Mouse (Mus musculus) liver, embryonic 13.5 days (tissue): ENCODE results near the gene 1700025G04Rik. TPM values are rescaled to one million over a fixed set of nuclear protein-coding genes. Genes with fewer than 3 reads are reported as not detected.
"Not testable (repeated sequence)": the region's sequence is repeated elsewhere in the genome, so short reads cannot be mapped to it uniquely, and the experiment has no call there.

Experiments used
- ATAC-seq: fragments of 200-750 bp; cut with Nextera tagmentation; 2 replicates; pipeline ENCODE4 v1.8.0; 2017; ENCODE audit warnings: low read depth, mild to moderate bottlenecking, moderate number of reproducible peaks, moderate library complexity
- DNase-seq: peaks from one replicate; pipeline ENCODE4 v3.0.0; 2022
- H3K27ac ChIP-seq: fragments of 300-500 bp; sonication (generic); 2 replicates; pipeline ENCODE4 v1.5.1; 2015; ENCODE audit warnings: moderate library complexity, mild to moderate bottlenecking, inconsistent platforms
- H3K27me3 ChIP-seq: fragments of 300-500 bp; sonication (generic); 2 replicates; pipeline ENCODE4 v1.6.1; 2015; ENCODE audit warnings: mild to moderate bottlenecking, inconsistent platforms
- H3K36me3 ChIP-seq: fragments of 300-500 bp; sonication (generic); 2 replicates; pipeline ENCODE4 v1.6.1; 2015; ENCODE audit warnings: mild to moderate bottlenecking, inconsistent platforms
- H3K4me1 ChIP-seq: fragments of 300-500 bp; sonication (generic); replicated peaks from 2 replicates; pipeline ENCODE4 v1.6.1; 2015; ENCODE audit warnings: inconsistent platforms
- H3K4me2 ChIP-seq: fragments of 300-500 bp; sonication (generic); 2 replicates; pipeline ENCODE4 v1.6.1; 2015; ENCODE audit warnings: inconsistent platforms, mild to moderate bottlenecking, moderate library complexity
- H3K4me3 ChIP-seq: fragments of 300-500 bp; sonication (generic); replicated peaks from 2 replicates; pipeline ENCODE4 v1.5.1; 2015; ENCODE audit warnings: mild to moderate bottlenecking, inconsistent platforms
- H3K9ac ChIP-seq: fragments of 300-500 bp; sonication (generic); 2 replicates; pipeline ENCODE4 v1.6.1; 2015; ENCODE audit warnings: mild to moderate bottlenecking, inconsistent platforms
- H3K9me3 ChIP-seq: fragments of 300-500 bp; sonication (generic); replicated peaks from 2 replicates; pipeline ENCODE4 v1.6.1; 2016; ENCODE audit warnings: inconsistent platforms
- WGBS: fragments of 180-500 bp; shearing (Covaris S2); methylation state at CpG from one replicate; pipeline ENCODE4 v1.1.7; 2015; ENCODE audit not compliant: insufficient replicate concordance; 5-methylcytosine and 5-hydroxymethylcytosine counted together
- polyA plus RNA-seq: library from polyadenylated mRNA; unstranded; fragments of >200 nt; fragmentation: Nextera tagmentation; extraction: Ambion mirVana; gene quantifications from 2 replicates; pipeline ENCODE4 v1.2.1, GENCODE M21; 2015

The 1700025G04Rik gene
- polyA plus RNA-seq, 1 experiment from 2014 or later = 1.8 TPM

DNA sequence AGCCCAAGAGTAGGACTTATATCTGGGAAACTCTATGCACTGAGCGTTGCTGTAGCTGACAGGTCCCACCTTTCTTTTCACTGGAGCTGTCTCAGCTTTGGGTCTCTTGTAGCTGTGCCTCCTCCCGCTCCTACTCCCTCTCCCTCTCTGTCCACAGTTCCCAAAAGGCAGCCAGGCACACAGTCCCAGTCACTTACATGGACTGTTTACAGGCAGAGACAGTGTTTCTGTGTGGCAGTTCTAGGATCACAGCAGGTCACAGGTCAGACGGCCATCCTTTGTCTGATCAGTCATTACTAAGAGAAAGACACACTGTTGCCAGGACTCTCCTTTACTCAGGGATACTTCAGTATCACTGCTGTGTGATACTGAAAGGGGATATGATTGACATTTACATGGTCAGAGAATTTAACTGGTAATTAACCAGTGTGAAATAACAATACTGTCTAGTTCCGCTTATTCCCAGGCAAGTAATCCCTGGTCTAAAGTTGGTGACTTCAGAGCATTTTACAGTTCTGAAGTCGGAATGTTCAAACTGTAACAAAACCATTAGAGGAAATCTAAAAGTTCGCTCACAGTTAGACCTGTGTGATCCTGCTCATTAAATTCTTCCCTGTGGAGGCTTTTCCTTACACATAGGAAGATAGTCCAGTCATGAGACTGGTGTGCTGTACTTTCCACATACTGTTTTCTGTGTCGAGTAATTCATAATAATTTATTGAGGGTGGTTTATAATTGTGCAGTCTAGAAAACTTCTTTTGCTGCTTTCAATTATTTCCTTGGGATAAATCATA lies 279.1 kb downstream of the 1700025G04Rik start:
- no peak overlapping the region for H3K27ac ChIP-seq
- H3K4me3 ChIP-seq = no peak overlapping the region
- DNase-seq = no peak
- H3K4me1 ChIP-seq = no peaks in the 10 kb centered on the region
- H3K36me3 ChIP-seq = peaks cover 58% of the 10 kb centered on the region
- no peak overlapping the region for H3K9ac ChIP-seq
- 74% methylated on average over 7 of the region's 7 CpGs for WGBS
- ATAC-seq = no peak
- no peak overlapping the region for H3K4me2 ChIP-seq
- H3K27me3 ChIP-seq = no peaks in the 10 kb centered on the region
- H3K9me3 ChIP-seq = no peaks in the 10 kb centered on the region

DNA sequence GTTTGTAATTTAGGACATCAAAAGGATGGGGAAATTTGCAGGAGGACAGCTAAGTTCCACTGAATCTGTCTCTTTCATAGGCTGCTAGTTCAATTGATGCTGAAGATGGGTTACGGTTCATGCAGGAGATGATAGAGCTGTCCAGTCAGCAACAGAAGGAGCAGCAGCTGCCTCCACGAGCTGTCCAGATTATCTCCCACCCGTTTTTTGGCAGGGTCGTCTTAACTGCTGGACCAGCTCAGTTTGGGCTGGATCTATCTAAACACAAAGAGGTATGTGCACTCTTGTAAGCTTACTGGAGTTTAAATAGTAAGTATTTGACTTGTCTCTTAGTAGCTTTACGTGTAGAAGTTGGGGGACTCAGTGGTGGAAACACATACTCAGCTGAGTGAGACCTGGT lies 282.6 kb downstream of the 1700025G04Rik start:
- no peak for DNase-seq
- Histone ChIP-seq H3K27ac (no peak overlapping the region), H3K4me3 (no peak overlapping the region), H3K36me3 (peaks cover 58% of the 10 kb centered on the region), H3K4me2 (no peak overlapping the region), H3K27me3 (no peaks in the 10 kb centered on the region), H3K9ac (no peak overlapping the region), H3K9me3 (no peaks in the 10 kb centered on the region), H3K4me1 (no peaks in the 10 kb centered on the region)
- 80% methylated on average over 5 of the region's 5 CpGs for WGBS
- ATAC-seq = no peak

DNA sequence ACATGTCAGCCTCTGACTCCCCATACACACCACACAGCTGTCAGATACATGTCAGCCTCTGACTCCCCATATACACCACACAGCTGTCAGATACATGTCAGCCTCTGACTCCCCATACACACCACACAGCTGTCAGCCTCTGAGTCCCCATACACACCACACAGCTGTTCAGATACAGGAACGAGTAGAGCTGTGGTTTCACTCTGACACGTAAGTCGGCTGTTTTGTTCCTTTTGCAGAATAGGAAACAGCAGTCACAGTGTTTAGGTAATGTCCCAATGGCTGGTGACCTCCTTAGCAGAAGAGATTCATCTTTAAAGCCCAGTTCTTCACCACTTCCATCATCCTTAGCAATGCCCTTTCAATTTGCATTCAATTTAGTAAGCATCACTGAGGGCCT lies 287.1 kb downstream of the 1700025G04Rik start:
- WGBS = 52% methylated on average over 3 of the region's 3 CpGs
- H3K9me3 ChIP-seq, ATAC-seq, H3K27me3 ChIP-seq, H3K4me2 ChIP-seq, H3K4me3 ChIP-seq, H3K4me1 ChIP-seq, H3K9ac ChIP-seq, DNase-seq, H3K27ac ChIP-seq: not testable (repeated sequence)
- peaks cover 58% of the 10 kb centered on the region for H3K36me3 ChIP-seq
